Mouse (Mus musculus): ENCODE results near the gene Cnpy4.

Cnpy4 gene

DNA sequence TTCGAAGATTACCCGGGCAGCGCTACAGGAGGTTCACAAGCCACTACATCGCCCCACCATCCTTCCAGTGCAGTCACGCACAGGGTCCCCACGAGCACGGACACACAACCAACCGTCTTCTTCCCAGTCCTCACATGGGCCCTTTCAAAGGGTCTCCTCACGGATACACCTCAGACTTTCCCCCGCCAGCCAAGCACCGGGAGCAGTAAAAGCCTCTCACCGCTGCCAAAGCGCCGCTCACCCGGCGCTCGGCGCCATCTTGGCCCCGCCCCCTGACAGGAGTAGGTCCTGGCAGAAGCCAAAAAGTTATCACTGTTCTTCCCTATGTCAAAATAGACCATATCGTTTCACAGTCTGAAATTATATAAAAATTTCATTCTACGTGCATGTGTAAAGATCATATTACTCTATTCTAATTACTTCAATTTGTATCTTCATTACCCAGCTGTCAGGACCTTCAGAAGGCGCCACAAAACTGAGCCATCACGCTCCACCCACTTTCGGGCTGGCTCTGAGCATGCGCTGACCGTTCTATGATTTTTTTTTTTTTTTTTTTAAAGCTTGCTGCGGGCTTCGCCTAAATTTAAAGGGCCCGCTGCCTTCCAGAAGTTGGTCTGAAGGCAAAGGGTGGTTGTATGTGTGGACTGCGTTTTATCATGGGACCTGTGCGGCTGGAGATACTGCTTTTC lies at the start of gene Cnpy4, which contains the start of gene Taf6:
Gene Cnpy4, plus strand, starts transcription at position 536 of the 689 bp plus-strand sequence.
Gene Taf6, minus strand, starts transcription at position 502 of the 689 bp plus-strand sequence.
- DNase-seq, result peak; percentile 87

DNA sequence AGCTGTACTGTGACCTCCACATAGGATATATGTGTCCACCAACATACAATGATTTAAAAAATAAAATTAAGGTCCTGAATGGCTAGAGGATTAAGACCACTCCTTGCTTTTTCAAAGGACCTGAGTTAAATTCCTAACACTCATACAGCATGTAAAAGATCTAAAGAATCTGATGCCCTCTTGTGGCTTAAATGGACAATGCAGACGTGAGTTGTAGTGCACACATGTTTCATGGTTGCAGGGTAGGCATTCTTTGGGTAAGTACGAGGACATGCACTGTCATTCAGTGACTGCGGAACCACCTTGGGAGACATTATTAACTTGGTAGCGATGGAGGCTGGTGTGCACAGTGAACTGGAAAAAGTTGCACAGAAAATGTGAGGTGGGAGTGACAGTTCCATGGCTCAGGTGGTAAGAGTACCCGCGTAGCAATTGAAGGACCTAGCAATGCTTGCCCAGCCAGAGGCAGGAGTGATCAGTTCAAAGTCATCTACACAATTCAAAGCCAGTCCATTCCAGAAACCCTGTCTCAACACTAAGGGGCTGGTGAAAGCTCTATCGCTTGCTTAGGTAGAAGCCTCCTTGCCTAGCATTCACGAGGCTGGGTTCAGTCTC lies 49.2 kb upstream of the Cnpy4 start:
- no peak for DNase-seq

DNA sequence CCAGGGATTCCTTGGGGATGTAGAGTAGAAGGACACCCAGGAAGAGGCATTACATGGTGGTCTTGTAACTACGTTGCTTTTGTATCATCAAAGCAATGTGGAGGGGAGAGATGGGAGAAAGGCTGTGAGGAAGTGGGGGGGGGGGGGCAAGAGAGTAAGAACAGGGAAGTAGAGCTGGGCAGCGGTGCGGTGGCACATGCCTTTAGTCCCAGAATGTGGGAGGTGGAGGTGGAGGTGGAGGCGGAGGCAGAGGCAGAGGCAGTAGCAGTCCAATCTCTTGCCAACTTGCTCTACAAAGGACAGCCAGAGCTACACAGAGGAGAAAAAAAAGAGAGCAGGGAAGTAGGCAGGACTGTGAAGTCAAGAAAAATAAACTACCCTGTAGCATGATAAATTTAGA lies 48.7 kb upstream of the Cnpy4 start:
- no peak for DNase-seq

- DNase-seq, result no peak
Observed at GRCm38 (mm10) chr5:138154390-138154789, 32.9 kb upstream of the Cnpy4 start.

DNA sequence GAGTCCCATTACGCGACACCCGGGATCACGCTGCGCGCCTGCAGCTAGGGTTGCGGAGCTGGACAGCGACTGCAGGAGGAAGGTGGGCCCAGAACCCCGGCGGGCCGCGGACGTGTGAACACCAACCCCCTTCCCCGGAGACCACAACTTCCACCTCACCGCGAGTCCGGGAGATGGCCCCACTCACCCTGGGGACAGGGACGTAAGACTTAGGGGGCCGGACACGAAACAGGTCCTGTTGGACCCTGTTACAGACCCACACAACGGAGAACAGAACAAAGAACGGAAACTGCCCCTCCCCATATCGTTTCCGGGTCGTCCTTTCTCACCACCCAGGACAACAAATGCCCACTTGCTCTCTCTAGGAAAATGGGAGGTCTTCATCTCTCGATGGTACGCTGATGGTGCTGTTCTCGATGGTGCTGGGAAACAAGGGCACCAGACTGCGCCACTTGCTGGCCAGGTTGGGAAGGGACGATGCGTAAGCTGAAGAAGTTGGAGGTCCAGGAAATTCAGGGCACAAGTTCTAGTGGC lies 31.8 kb upstream of the Cnpy4 start, which contains the start of gene Zfp113:
Gene Zfp113, minus strand, starts transcription at position 302 of the 534 bp plus-strand sequence.
- peak; percentile 91 for DNase-seq

GRCm38 (mm10) chr5:138160224-138160762 lies 27.0 kb upstream of the Cnpy4 start:
- peak; percentile 40 for DNase-seq

GRCm38 (mm10) chr5:138160842-138161665 lies 26.2 kb upstream of the Cnpy4 start, which contains the start of gene Cops6:
Gene Cops6 (plus strand): TSS chr5:138161071.
- peak; percentile 93 for DNase-seq

DNA sequence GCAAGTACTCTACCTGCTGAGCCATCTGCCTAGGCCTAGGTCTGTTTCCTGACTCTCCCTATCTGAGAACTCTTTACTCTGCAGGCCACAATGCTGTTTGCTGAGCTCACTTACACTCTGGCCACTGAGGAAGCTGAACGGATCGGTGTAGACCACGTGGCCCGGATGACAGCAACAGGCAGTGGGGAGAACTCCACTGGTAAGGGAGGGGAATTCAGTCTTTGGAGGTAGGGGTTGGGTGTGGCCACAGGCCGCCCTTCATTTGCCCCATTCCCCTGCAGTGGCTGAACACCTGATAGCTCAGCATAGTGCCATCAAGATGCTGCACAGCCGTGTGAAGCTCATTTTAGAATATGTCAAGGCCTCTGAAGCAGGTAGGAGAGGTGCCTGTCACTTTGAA lies 24.2 kb upstream of the Cnpy4 start:
- DNase-seq, result peak; percentile 22

- DNase-seq, result peak; percentile 22
Observed at GRCm38 (mm10) chr5:138163610-138164009, 23.7 kb upstream of the Cnpy4 start.

- DNase-seq, result peak; percentile 28
Observed at GRCm38 (mm10) chr5:138165594-138165993, 21.7 kb upstream of the Cnpy4 start.

DNA sequence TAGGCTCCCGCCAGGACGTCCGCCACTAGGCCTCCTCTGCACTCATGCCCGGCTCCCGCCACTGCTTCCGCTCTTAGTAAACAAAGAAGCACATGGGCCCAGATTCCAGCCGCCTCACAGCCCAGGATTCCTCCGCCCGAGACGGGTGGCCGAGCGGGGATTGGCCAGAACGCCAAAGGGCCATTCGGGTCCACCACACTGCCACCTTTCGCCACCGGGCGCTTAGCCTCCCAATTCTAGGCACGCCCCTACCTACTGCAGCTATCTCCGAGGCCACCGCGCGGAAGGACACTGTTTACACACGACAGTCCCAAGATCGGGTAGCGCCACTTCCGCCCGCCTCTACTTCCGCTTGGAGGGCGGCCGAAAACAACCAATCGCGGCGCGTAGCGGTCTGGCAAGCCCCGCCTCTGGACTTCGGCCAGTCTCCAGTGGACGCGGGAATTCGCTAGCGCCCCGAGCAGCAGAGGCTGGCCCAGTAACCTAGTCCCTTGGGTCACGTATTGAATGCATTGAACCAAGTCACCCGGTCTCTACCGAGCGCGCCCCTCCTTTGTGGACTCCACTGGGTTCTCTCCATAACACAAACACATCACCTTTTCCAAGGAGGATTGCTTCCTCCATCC lies 16.2 kb upstream of the Cnpy4 start:
- DNase-seq, result peak; percentile 97

DNA sequence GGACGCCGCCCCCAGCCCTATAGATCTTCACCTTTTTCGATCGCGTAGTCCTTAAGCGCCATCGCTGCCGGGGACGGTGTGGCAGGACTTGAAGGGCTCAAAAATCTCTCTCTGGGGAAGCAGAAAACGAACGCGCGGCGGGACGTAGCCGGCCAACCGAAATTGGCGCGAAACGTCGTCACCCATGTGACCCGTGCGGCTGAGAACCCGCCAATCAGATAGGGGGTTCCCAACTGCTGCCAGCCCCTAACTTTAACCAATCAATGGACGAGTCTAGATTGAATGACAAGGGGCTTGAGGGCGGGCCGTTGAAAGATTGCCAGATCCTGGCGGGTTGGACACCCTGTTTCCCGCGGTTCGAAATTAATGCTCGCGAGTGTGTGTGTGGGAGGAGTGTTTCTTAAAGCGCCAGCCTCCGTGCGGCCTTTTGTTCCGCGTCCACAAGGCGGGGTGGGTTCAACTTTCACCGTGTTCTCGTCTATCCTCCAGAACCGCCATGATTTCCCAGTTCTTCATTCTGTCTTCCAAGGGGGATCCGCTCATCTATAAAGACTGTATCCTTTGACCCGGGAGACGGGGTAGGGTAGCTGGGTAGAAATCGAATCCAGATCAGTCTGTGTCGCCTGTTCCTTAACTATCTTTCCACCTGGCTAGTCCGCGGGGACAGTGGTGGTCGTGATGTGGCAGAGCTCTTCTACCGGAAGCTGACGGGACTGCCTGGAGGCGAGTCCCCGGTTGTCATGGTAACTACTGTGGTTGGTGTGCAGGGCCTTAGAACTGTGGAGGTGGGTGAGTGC lies 15.4 kb upstream of the Cnpy4 start, which contains the start of the genes Ap4m1 and Mcm7:
Gene Ap4m1, plus strand, starts transcription at position 308 of the 797 bp plus-strand sequence.
Gene Mcm7, minus strand, starts transcription at position 728 of the 797 bp plus-strand sequence.
- peak; percentile 99 for DNase-seq

DNA sequence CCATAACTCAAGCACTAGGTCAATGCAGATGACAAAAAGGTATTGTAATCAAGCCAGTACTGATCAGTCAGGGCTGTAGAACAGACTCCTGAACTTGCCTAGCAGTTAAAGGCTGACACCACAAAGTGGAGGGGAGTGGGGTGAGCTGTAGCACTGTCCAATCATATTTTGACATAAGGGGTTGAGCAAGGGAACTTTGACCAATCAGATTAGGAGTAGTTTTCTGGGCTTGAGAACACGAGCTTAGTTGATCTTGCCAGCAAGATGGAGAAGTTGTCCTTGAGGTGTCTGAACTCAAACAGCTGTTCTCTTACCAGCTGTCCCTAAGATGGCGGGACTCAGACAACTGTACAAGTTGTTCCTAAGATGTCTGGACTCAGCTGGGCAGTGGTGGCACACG lies 14.1 kb upstream of the Cnpy4 start:
- no peak for DNase-seq

GRCm38 (mm10) chr5:138187661-138188306 lies 499 bp downstream of the Cnpy4 start:
- DNase-seq, result peak; percentile 75

DNA sequence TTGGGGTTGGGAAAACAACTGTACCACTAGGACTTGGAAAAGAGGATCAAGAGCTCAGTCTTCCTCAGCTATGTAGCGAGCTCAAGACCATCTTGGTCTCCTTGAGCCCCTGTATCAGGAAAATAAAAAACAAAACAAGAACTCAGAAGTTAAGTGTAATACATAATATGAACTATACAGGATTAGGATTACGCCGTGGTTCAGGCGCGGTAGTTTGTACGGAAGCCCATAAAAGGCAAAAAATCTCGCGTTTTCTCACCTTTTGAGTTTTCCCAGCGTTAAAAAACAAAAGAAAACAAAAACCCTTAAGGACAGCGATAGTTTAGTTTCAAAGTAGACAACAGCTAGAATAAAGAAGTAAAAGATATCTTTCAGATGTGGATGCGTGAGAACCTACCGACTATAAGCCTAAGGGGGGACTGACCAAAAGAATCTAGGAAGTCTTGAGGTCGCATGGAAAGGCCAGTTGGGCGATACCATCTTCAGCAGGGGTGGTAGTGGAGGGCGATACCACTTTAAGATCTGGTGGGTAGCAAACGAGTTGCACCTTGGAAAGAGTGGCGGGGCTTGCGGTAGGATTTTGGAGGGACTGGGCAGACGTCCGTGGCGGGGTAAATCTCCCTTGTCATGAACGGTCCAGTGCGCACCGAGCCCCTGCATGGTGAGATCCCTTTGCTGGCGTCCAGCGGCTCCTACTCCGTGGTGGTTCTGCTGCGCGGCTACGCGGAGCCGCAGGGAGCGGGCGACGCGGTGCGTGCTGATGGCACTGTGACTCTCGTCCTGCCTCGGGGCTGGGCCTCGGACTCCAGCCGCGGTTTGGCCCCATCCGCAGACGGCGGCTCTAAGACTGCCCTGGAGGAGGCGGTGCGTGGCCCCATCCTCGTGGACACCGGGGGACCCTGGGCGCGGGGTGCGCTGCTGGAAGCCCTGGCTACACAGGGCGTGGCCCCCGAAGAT lies 6.8 kb downstream of the Cnpy4 start, which contains the start of gene Mblac1:
Gene Mblac1, plus strand, starts transcription at position 544 of the 957 bp plus-strand sequence.
- DNase-seq, result peak; percentile 88

DNA sequence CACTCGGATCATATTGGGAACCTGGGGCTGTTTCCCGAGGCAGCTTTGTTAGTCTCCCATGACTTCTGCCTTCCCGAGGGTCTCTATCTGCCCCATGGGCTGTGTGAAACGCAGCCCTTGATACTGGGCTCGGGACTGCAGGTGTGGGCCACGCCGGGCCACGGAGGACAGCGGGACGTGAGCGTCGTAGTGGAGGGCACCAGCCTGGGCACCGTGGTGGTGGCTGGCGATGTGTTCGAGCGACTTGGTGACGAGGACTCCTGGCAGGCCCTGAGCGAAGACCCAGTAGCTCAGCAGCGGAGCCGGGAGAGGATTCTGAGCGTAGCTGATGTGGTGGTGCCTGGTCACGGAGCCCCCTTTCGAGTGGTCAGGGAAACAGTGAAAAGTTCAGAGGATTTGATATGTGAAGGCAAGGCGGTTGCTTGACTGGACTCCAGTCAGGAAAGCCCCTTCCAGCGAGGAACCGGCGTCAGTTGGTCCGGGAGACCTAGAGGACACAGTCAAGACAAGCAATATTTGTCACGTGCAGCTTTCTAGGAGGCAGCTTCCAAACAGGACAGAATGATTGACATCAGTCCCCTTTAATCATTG lies 7.6 kb downstream of the Cnpy4 start:
- peak; percentile 62 for DNase-seq

GRCm38 (mm10) chr5:138195463-138195862 lies 8.2 kb downstream of the Cnpy4 start:
- DNase-seq, result no peak

DNA sequence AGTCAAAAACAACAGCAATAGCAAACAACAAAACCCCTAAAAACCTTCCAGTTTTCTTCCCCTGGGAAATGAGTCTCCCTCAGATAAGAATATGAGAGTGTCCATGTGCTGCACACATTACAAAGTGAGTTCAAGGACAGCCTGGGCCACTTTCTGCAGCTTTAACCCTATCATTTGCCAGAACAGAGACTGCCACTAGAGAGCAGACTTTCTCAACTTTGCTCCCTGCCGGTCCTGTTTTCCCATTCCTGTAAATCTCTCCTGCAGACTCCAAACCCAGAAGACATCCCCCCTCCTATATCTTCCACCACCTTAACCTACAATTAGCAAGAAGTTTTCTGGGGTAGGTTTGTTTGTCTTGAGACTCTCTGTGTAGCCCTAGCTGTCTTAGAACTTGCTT lies 12.3 kb downstream of the Cnpy4 start:
- DNase-seq, result no peak

DNA sequence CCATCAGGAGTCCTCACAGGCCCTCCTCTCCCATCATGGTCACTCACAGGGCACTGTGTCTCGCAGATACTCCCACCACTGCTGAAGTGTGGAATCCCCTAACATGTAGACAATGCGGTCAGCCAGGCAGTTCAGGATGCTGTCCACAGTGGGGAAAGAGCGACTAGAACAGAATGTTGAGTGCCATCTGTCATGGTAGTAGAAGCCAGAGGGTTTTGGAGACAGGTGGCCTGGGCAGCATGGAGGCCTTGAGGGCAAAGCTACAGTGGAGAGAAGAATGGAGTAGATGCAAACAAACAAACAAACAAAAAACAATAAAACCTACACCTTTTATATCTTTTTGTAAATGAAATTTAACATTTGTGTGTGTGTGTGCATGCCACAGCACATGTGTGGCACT lies 14.8 kb downstream of the Cnpy4 start:
- no peak for DNase-seq

Data from cerebellum, adult 11-12 months (tissue).